Mouse (Mus musculus): ENCODE results near the gene Slc12a8.

Slc12a8 gene

DNA sequence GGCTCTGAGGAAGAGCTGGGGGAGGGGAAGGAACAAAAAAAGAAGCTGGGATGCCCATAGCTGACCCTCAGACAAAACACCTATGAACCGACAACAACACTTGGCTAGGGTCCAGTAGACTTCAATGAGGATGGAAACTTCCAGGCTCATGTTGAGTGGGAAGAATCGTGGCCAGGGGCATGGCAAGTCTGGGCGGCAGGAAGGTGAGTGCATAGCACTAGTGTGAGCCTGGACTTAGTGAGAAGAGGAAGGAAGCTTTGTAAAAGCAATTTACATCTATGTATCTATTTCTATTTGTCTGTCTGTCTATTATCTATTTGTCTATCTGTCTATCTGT, 158.7 kb downstream of the Slc12a8 start:
- no peak for DNase-seq

DNA sequence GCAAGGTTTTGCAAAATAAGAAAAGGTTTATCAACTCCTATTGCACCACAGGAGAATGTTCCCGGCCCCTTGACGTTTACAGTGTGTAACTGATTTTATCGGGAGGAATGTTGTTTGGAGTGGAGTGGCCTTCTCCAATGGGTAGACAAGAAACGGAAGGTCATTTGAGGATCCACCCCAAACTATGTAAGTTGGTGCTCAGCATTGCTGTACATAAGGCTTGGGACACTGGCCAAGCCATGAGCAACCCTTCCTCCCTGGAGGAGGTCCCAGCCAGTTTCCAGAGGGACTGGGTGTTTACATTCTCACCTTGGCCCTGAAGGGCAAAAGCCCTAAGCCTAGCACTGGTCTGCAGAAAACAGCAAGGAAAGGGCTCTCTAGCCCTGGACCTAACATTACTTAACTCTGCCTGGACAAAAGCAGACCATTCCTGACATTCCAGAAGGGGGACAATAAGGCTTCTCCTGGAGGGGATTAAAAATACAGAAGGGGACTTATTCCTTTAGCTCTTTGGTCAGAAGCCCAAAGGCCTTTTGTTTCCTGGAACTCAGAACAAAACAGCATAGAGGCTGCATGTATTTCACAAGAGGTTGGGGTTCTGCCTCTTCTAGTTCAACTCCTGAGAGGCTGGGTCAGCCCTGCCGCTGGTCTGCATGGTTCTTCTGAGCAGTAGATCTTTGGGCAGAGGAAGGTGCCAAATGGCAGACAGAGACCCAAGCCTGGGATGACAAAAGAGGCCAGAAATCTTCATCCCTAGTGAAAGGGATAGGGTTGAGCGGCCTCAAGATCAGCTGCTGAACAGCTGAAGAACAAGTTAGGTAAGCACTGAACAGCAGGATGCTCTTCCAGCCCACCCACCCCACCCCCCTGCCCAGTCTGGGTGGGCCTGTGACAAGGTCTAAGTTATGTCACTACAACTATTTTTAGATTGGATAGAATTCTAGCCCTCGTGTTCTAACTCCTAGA, 159.5 kb downstream of the Slc12a8 start:
- DNase-seq: no peak

DNA sequence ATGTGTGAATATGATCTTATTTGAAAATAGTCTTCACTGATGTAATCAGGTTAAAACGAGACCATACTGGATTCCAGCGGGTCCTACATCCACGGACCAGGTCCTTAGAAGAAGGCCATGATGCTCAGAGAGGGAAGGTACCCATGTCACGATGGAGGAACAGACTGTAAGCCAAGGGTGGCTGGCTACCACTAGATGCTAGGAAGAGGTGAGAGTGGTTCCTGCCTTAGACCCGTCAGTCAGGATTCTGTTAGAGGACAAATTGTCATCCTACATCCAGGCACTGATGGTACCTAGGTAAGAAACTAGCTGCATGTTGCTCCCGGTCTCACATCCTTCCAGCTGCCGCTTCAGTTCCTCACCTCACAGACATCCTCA, 160.2 kb downstream of the Slc12a8 start:
- no peak for DNase-seq

DNA sequence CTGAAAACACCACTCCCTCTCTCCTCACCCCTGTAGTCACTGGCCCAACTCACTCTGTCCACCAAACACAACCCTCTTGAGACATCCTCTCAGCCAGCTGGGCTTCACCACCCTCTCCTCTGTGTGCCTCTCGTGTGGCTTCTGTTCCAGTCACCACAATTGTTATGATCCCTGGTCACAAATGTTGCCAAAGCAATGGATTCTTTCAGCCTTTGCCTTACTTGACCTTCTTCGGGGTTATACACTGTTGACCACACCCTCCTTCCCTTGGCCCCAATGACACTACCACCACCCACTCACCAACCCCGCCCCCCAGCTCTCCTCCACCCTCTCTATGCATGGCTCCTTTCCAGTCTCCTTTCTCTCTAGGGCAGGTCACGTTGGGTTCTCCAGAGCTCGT, 160.8 kb downstream of the Slc12a8 start:
- DNase-seq: no peak

DNA sequence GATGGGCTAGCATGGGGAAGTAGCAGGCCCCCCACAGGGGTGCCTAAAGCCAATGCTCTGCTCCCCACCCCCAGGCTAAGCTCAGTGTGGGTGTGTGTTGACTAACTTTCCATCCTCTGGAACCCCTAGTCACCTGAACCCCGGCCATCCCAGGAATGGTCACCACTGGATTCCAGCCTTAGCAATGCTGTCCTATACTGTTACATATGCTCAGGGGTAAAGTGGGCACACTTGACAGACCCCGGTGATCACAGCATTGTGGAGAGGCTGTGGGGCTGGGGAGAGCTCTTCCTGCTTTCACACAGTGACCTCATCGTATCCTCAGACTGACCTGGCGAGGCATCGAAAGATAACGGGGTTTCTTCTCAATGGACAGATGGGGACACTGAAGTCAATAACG, 163.1 kb downstream of the Slc12a8 start:
- no peak for DNase-seq

DNA sequence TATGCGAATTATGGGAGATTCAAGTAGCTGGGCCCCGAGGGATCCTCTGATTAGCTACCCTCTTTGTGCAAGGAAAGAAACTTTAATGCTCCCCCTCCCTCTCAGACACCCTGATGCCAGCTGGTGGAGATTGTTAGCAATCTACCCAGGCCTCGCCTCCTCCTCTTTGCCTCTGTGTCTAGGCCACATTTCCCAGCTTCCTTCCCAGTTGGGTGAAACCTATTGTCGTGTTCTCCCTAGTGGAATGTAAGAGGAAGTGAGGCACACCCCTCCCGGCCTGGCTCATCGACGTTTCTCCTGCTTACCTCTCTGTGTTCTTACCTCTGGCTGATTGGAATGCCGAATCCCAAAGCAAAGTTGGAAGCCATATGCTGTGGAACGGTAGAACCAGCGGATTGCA, 163.7 kb downstream of the Slc12a8 start:
- no peak for DNase-seq

DNA sequence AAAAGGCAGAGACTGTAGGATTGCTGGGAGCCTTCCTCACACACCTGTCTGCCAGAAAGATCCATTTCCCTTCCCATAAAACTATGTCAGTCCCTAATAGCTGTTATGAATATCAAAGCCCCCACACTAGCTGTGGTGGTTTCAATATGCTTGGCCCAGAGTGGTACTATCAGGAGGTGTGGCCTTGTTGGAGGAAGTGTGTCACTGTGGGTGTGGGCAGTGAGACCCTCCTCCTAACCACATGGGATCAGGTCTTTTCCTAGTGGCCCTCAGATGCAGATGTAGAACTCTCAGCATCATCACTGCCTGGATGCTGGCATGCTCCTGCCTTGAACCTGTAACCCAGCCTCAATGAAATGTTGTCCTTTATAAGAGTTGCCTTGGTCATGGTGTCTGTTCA, 164.5 kb downstream of the Slc12a8 start:
- DNase-seq: no peak

DNA sequence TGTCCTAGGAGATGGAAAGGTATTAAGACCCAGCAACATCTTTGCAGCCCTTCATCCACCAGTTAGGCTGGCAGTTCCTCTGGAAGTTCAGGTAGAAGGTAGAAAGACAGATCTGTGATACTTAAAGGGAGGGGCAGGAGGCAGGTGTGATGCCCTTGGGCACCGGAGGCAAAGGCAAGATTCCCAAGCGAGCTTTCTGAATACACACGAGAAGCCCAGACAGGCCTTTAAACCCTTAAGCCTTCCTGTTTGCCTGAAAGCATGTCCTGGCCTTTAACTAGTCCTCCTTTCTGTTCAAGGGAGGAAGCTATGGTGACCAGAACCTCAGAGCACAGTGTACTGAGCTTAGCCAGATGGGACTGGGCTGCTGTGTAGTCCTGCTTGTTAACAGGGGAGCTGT, 165.5 kb downstream of the Slc12a8 start:
- DNase-seq: no peak

DNA sequence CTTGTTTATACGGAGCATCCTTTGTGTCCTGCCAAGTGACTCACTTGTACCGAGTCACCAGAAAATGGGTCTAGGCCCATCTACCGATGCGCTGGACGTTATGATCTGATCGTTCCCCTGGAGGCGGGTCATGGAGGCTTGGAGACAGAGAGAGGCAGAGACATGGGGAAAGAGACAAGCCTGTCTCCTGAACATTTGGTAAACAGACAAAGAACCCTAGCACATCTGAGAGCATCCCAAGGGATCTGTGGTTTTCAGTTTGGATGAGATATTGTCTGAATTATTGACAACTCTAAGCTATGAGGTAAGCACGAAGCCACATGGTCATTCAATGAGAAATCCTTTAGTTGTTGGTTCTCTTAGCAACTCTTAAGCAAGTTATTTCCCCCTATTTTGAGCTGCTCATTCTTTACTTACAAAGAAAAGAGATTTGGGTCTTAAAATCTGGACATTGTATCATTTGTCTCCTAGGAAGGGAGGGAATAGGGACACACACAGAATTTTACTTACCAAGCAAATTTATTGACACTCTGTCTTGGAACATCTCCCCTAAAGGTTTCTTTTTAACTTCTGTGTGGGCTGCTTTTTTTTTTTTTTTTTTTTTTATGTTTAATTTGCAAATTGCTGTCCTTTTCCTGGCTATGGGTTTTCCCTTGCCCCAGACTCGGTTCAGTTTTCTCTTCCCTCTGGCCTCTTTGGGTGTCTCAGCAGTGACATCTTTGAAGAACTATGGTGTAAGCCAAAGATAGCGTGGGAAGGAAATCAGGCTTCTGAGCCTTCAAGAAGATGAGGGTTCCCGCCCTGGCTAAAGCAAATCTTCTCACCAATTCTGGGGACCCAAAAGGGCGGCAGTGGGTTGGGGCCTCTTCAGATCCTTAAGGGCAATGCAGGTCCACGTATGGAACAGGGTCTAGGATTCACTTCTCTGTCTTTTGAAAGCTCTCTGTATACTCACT, 166.4 kb downstream of the Slc12a8 start:
- no peak for DNase-seq

DNA sequence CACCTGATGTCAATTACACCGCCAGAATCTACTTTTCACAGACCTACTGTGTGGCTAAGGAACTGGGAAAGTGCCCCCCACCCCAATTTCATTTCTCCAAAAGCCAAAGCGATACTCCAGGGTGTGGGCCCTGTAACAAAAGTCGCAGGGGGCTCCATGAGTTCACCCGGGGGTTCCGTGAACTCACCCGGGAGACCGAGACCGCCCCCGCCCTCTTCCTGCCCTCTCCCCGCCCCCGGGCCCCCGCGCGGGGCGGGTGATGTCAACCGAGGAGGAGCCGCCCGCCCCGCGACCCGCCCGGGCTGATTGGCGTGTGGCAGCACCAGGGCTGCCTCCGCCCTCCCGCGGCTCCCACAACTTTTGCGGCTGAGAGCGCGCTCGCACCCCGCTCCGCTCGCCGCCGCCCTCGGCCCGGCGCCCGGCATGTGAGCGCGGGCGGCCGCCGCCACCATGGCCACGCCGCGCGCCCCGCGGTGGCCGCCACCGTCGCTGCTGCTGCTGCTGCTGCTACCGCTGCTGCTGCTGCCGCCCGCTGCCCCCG, 167.1 kb downstream of the Slc12a8 start, which contains the start of gene Heg1:
Gene Heg1 (plus strand): TSS at position 209 of the 541 bp plus-strand sequence.
- peak; percentile 94 for DNase-seq

DNA sequence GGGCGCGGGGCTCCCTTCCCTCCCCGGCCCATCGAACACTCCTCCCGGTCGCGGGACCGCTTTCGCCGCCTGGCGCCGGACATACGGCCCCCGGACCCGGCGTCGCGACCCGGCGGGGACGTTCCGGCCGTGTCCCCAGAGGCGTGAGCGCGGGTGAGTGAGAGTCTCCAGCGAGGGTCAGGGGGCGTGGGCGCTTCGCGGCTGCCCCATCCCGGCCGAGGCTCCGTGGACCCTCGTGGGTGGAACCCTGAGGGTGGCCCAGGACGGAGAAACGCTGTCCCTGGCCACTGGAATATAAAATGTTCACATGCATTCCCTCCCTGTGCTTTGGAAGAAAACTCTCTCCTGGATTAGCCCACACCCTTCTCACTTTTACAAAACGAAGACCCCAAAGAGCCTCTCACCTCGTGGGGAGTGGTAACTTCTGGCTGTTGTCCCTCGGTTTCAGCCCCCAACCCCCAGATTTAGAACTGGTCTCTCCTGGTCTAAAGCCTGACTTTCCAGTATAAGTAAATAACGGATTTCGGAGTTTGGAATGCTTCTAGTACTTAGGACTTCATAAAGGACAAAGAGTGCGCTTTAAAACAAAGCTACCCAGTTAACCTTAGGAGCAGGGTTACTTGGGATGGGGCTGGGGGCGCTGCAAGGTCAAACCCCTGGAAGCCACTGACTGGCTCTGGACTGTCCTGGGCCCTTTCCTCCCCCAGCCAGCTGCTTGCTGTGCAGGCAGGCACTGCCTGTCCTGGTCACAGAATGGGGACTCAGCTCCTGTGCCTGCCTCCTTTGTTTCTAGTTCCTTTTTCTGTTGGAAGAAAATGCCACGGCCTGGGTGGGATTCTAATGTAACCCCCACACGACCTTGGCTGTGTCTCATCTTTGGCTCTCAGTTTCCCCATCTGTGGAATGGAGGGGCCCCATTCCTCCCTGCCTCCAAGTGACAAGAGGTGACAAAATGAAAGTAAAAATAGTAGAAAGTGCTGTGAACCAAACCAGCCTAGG, 167.9 kb downstream of the Slc12a8 start:
- DNase-seq: peak; percentile 58

DNA sequence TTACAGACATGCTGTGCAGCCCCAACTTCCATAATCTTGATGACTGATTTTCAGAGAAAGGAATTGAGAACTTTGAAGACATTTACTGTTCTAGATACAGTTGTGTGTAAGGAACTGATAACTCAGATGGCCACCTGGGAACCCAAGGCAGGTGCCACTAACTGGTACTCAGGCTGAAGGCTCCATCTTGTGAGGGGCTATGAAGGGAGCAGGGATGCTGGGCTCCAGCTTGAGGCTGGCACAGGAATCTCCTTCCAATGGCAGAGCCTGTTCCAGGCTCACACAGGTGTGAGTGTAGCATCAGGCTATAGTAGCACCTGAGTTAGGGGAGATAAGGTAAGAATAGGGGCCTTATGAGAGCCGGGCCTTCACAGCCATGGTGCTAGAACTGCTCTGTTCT, 168.9 kb downstream of the Slc12a8 start:
- peak; percentile 22 for DNase-seq

DNA sequence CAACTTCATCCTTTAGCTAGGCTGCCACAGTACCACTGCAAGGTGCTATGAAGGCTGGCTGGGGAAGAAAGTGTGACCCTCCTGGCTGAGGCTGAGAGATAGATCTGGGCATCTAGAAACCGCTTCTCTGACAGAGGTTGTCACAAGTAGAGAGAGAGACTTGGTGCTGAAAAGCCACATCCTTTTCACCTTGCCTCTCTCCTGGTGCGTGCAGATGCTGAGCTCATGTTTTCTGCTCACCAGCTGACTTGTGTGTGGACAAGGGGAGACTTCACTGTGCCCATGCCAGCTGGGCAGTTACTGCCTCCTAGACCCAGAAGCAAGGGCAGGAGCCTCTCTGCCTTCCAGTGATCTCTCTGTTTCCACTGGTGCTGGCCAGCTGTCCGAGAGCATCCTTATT, 170.6 kb downstream of the Slc12a8 start:
- DNase-seq: peak; percentile 66

DNA sequence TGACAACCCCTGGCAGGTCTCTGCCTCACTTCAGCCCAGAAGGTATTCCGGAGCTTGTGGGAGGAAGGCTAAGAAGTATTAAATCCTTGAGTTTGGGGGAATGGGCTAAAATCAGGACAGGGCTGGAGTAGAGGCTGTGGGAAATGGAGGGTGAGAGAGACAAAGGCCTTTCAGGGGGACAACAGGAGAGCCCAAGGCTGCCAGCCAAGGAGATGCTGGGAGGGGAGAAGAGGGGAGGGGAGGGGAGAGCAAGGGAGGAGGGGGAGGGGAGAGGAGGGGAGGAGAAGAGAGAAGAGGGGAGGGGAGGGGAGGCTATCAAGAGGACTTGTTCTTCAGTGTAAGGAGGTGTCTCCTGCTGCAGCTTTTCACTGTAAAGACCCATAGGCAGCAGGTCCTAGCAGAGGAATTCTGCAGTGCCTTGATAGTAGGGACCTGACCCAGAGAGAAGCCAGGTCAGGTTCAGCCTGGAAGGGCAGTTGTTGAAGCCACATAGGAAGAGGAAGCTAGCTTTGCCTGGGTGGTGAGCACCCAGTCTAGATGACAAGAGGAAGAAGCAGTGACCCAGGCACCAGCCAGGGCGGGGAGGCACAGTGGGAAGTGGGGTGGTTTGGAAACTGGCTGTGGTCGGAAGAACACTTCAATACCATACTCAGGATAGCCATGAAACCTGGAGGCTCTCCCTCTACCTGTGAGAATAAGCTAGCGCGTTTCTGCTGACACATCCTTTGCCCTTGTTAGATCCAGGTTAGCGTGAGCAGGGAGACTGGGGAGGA, 174.0 kb downstream of the Slc12a8 start:
- DNase-seq: peak; percentile 34

DNA sequence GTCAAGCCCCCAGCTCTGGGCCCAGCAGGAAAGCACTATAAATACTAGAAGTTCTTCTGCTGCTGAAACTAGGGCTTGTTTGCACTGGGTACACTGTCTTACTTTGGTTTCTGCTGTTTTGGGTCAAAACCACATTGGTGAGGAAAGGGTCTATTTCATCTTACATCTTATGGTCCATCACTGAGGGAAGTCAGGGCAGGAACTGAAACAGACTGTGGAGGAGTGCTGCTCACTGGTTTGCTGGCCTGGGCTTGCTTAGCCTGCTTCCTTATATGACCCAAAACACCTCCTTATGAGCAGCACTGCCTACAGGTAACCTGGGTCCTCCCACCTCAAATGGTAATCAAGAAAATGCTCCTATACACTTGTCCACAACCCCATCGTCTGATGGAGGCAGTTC, 176.4 kb downstream of the Slc12a8 start:
- no peak for DNase-seq

DNA sequence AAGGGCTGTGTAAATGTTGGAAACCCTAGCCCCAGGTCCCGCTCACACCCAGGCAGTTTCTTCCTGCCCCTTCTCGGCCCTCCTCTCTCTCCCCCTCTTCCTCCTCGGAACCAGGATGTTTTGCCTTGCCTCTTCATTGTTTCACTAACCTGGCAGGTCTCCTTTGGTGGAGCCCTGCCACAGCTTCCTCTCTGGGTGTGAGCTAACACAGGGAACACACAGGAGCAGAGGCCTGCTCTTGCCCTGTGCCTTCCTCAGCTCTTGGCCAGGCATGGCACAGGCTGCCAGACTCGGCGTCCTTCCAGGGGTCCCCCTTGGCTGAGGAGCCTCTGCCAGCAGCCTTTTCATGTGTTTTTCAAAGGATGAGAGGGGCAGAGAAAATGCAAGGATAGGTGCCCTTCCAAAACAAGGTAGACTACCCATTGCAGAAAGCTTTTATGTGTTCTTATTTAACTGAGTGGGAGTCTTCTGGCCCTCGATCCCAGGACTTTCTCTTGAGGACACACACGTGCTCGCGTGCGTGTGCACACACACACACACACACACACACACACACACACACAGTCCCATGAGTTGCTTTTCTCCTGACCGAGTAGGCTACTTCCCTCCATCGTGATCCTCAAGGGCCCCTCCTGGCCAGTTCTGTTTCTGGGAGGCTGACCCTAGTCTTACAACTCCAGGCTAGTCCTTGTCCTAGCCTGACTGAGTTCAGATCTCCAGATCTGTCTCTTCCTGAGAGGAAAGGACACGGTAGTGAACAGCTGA, 179.9 kb downstream of the Slc12a8 start:
- DNase-seq: peak; percentile 21

DNA sequence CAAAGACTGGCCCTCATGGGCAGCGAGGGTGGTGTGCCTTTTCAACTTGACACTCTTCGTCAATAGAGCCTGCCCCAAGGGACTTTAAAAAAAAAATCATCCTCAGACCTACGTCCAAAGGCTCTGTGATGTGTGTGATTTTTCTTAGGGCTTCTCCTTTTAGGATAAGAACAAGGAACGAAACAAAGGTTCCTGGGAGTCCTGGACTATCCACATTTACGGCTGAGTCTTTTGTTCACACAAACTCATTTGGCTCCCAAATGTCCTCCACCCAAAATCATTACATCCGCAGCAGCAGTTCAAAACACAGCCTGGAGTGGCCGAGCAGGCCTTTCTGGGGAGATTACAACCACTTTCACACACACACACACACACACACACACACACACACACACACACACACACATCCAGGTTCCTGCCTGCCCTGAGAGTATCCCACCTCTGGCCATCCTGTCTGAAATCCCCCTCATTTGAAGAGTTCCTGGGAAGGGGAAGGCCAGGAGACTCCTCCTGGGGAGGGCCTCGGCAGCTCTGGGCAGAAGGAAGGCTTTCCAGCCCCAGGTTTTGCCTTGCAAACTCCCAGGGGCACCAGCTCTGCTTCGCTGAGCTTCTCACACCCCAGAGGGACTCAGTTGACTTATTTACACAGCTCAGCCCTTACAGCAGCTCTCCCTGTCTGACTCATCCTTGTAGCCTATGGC, 180.6 kb downstream of the Slc12a8 start:
- DNase-seq: no peak

DNA sequence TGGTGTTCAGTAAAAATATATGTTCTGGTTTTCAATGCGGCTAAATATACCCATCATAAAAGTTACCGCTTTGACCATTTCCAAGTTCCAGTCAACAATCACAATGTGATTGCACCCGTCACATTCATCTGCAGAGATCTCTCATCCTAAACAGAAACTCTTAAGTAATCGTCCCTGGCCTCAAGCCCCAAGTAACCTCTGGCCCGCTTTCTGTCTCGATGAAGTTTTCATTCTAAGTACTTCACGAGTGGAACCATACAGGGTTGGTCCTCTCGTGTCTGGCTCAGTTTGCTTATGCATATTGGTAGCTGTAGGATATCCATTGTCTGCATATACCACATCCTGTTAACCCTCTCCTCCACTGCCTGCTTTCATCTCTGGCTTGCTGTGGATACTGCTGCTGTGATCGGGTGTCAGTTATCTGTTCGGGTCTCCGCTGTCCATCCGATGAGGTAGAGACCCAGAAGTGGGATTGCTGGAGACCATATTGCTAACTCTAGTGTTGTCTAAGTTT, 181.2 kb downstream of the Slc12a8 start:
- DNase-seq: no peak

DNA sequence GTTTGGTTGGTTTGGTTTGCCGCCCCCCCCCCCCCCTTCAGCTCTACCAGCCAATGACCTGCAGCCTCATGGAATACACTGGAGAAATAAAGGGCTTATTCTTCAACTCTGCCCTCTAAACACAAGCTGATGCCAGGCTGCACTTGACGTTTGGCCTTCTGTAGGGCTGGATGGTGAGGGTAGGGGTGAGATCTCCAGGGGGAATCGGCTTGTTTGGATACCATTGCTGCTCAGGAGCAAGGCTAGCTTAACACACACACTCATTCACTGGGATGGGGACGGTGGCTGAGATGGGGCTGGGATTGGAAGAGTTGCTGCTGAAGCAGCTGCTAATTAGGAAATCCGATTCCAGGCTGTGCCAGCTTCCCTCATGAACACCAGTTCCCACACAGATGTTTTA, 183.5 kb downstream of the Slc12a8 start:
- DNase-seq: no peak

DNA sequence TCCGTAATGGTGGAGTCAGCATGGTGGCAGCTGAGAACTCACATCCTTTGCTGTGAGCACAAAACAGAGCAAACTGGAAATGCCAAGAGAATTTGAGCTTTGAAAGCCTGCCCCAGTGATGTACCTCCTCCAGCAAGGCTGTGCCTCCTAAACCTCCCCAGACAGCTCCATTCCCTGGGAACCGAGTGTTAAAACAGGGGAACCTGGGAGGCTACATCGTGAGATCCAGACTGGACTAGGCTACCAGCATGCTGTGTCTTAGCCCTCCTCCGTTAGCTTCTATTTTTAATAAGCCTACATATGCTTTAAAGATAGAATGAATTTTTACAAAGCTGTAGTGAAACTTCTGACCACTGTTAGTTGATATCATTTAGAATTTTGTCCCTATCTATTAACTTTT, 184.7 kb downstream of the Slc12a8 start:
- no peak for DNase-seq
